Mouse (Mus musculus): ENCODE measurements around the gene Rnf24.

Rnf24 gene

DNA sequence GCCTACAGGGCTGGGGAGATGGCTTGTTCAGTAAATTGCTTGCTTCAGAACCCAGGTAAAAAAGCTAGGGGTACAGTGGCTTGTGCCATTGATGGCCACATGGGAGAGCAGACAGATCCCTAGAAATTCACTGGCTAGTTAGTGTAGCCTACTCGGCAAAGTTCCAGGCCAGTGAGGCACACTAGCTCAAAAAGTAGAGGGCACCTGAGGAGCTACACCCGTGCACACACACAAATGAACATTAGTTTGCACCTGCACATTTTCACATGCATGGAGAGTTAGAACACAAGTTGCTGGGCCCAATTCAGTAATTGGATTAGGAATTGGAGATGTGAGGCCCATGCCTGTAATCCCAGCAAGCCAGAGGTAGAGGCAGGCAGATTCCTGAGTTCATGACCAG lies 87.6 kb downstream of the Rnf24 start:
- no peak for DNase-seq (ENCODE audit: extremely low read depth, insufficient read length, low spot score)

DNA sequence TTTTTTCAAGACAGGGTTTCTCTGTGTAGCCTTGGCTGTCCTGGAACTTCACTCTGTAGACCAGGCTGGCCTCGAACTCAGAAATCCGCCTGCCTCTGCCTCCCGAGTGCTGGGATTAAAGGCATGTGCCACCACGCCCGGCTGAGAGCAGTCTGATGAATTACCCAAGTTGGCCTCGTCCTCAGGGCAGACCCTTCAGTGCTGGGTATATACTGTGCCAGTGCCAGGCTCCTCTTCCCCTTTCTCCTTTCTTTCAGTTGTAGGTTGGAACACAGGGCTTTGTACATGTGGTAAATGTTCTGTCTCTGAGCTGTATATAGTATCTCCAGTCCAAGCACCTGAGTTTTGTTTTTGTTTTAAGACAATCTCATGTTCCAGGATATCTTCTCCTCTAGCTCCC lies 88.7 kb downstream of the Rnf24 start:
- DNase-seq (ENCODE audit: extremely low read depth, insufficient read length, low spot score), result peak; percentile 15

DNA sequence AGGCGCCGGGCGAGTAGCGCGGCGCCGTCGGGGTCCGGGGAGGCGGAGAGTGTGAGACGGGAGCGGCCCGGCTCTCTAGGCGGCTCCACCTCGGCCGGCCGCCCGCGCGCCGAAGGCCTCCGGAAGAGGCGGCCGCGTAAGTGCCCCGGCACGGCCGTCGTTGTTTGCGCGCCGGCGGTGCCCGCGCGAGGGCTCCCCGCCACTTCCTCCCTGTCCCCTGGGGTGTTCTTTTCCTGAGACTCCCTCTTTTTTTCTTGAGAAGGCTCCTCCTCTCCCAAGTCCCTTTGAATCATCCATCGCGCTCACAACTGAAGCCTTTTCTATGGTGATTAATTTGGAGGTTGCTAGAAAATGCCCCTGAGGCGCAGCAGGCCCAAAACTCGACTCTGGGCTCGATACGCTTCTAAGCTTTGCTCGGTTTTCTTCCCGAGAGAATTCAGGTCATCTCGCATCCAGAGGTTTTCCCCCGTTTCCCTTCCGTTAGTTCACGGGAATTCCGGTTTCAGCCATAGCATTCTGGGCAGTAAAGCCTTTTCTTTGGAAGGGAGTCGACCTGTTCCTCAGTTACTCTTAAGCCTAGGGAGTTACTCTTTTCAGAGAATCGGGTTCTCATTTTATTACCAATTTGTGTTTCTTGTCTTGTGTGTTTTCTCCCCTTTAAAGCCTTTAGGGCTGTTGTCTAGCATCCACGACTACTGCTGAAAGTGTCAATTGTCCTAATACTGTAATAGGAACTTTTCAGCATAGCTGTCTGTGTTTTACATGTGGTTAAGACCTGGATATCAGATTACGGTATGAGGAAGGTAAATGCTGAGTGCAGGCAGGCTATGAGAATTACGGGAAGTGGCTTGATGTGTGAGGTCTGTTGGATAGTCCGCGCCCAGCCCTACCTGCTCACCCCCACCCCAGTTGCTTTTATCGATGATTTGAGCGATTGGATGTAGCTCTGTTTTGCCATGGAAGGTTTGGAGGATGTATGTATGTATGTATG lies 89.7 kb downstream of the Rnf24 start:
- DNase-seq (ENCODE audit: extremely low read depth, insufficient read length, low spot score), result peak; percentile 91

DNA sequence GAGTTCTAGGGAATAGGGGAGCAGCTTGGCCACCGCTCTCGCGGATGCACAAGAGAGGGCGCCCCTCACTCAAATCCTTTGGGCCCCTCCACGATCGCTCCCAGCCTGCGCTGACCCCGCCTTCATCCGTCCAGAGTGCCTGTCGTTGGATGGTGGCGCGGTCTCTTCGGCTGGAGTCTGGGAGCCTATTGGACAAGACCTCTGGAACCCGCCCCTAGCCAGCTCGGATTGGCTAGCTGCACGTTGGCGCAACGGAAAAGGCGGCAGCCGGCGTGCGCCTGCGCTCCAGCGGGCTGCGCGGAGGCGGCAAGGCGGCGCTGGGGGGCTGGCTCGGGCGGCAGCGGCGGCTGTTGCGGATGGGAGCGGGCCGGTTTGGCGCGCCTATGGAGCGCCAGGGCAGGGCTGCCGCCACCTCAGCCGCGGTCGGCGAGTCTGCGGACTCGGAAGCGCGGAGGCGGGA lies 90.4 kb downstream of the Rnf24 start, which contains the start of gene Pank2:
TSS of gene Pank2 (plus strand) at position 283 of the 460 bp plus-strand sequence.
- DNase-seq (ENCODE audit: extremely low read depth, insufficient read length, low spot score), result peak; percentile 96

DNA sequence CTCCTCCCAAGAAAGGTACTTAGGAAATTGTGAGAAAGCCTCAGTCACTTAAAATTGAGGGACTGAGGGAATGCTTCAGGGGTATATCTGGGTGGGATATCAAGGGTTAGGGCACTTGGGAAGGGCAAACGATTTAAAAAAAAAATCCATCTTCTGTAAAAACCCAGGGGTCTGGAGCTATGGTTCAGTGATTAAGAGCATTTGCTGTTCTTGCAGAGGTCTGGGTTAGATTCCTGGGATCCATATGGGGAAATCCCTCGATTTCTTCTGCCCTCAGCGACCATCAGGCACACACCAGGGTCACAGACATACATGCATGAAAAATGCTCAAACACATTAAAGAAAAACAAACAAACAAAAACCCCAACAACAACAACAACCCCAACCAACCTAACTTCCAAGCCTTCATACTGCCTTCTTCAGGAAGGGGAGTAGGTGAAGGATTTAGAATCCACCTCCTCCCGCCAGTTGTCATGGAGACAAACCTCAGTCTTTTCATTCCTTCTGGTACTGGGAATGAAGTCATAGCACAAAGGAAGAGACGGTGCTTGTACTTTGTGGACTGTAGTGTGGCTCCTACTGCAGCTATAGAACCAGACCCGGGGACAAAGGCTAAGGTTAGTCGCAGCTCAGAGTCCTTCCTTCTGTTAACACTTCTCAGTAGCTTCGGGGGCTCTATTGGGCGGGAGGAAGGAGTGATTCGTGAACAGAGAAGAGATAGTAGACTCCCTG lies 91.0 kb downstream of the Rnf24 start:
- DNase-seq (ENCODE audit: extremely low read depth, insufficient read length, low spot score), result no peak

DNA sequence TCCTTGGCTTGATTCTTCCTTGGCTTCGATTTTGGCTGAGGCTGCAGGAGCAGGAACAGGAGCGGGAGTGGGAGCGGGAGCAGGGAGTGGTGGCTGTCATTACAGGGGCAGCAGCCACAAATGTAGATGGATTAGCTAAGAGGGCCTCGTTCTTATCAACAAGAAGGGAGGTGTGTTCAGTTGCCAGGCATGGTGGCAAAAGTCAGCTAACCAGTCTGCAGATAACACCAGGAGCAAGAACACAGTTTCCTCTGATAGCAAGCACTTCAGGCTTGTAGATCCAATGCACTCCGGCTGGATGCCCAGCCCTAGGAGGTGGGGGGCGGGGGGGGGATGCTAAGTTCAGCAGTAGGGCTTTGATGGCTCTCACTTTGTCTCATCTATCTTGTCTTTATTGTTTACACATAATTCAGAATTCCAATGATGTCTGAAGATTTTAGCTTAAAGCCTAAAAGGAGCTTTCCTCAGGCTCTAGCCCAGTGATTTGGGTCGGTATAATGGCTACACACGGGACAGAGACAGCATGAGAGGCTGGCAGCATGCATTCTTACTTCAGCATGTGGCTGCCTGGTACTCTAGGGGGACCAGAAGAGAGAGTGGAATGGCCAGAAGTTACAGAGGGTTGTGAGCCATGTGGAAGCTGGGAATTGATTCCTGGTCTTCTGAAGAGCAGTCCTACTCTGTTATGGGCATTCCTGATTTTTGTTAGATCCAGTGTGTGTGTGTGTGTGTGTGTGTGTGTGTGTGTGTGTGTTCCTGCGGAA lies 92.0 kb downstream of the Rnf24 start:
- no peak for DNase-seq (ENCODE audit: extremely low read depth, insufficient read length, low spot score)

DNA sequence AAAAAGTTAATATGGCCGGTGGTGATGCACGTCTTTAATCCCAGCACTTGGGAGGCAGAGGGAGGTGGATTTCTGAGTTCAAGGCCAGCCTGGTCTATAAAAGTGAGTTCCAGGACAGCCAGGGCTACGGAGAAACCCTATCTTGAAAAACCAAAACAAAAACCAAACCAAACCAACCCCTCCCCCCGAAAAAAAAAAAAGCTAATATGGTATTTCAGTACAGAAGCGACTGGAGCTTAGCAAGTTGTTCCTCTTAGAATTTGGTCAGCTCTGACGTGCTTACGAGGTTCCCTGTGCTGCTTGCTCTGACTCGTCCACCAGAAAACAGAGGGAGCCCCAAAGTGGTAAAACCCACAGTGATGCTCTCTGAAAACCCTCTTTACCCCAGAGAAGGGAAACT lies 94.0 kb downstream of the Rnf24 start:
- DNase-seq (ENCODE audit: extremely low read depth, insufficient read length, low spot score), result no peak

DNA sequence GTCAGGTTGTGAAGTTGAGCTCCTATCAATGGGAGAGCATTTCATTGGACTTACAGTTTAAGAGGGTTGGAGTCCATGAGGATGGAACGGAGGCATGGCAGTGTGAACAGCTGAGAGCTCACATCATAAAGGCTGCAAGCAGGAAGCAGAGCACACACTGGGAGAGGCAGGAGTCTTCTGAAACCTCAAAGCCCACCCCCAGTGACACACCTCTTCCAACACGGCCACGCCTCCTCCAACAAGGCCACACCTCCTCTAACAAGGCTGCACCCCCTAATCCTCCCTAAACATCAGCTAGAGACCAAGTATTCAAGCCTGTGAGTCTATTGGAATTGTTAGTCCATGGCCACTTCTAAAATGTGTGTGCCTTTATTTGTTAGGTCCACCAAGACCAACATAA lies 97.0 kb downstream of the Rnf24 start:
- DNase-seq (ENCODE audit: extremely low read depth, insufficient read length, low spot score), result no peak

DNA sequence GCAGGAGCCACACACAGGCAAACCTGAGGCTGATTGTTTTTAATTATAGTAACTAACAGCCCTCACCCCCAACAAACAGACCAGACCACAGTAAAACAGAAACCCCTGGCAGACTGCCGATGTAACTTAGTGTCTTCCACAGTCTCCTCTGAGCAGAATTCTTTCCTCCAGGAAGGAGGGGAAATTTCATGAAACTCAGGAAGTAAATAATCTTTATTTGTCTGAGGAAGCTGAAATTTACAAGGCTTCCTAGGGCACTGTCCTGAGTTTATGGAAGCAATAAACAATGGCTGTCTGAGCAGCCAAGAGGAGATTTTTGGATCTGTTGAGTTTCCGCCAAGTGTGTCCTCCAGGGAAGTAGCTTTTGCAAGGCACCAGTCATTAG lies 98.4 kb downstream of the Rnf24 start:
- no peak for DNase-seq (ENCODE audit: extremely low read depth, insufficient read length, low spot score)

DNA sequence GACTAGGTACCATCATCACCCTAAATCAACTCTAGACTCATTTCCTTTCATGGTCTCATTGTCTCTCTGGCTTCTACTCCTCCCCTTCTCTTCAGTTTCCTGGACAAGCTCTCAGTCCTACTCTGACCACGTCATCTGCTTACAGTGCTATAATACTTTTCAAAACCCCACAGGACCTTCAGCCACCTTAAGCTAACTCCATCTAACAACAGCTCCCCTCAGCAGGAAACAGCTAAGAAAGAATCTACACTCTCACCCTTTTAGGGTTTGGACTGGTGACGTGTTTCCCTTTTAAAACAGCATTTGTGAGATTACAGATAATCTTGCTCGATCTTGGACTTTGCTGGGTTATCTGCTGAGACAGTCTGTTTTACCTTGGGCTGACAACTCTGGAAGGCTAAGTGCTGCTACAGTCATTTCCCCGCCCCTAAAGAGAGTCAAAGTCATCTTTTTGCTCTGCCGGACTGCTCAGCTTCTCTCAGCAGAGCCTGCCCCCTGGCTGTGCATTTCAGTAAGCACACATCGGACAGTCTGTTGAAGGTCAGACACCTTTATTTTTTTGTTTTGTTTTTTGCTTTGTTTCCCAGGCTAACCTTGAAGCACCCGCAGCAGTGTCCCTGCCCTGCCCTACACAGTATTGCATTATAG lies 98.9 kb downstream of the Rnf24 start:
- DNase-seq (ENCODE audit: extremely low read depth, insufficient read length, low spot score), result peak; percentile 48
